Mouse (Mus musculus) kidney, postnatal 0 days (tissue): ENCODE results near the gene Slc18b1. TPM values are rescaled to one million over a fixed set of nuclear protein-coding genes. Genes with fewer than 3 reads are reported as not detected.
"Not testable (repeated sequence)": the region's sequence is repeated elsewhere in the genome, so short reads cannot be mapped to it uniquely, and the experiment has no call there.

Experiments
- ATAC-seq: fragments of 200-750 bp; cut with Nextera tagmentation; replicated peaks from 2 replicates; pipeline ENCODE4 v1.8.0; 2017; ENCODE audit warnings: low read depth, moderate number of reproducible peaks, moderate TSS enrichment, moderate library complexity; ENCODE audit not compliant: low FRiP score
- DNase-seq: peaks from one replicate; pipeline ENCODE4 v3.0.0-alpha.2; 2016; ENCODE audit warnings: low spot score
- H3K27ac ChIP-seq: fragments of 300-500 bp; sonication (generic); 2 replicates; pipeline ENCODE4 v1.5.1; 2014; ENCODE audit warnings: mild to moderate bottlenecking
- H3K27me3 ChIP-seq: fragments of 300-500 bp; sonication (generic); 2 replicates; pipeline ENCODE4 v1.6.1; 2014; ENCODE audit warnings: low read length, mixed read lengths; ENCODE audit not compliant: insufficient read depth
- H3K36me3 ChIP-seq: fragments of 300-500 bp; sonication (generic); 2 replicates; pipeline ENCODE4 v1.6.1; 2014; ENCODE audit warnings: low read length, mixed read lengths; ENCODE audit not compliant: insufficient read depth
- H3K4me1 ChIP-seq: fragments of 300-500 bp; sonication (generic); replicated peaks from 2 replicates; pipeline ENCODE4 v1.6.1; 2014; ENCODE audit warnings: antibody characterized with exemption, low read length, mixed read lengths; ENCODE audit not compliant: insufficient read depth
- H3K4me2 ChIP-seq: fragments of 300-500 bp; sonication (generic); 2 replicates; pipeline ENCODE4 v1.6.1; 2014; ENCODE audit warnings: mild to moderate bottlenecking, low read length, moderate library complexity, mixed read lengths
- H3K4me3 ChIP-seq: fragments of 300-500 bp; sonication (generic); replicated peaks from 2 replicates; pipeline ENCODE4 v1.5.1; 2014; ENCODE audit warnings: low read depth, low read length
- H3K9ac ChIP-seq: fragments of 300-500 bp; sonication (generic); 2 replicates; pipeline ENCODE4 v1.6.1; 2014; ENCODE audit warnings: low read depth, low read length
- H3K9me3 ChIP-seq: fragments of 300-500 bp; sonication (generic); replicated peaks from 2 replicates; pipeline ENCODE4 v1.6.1; 2016; ENCODE audit warnings: low read length, inconsistent platforms, mixed read lengths
- CTCF ChIP-seq: IDR thresholded peaks from 2 replicates; pipeline ENCODE4 v1.5.1; 2016; ENCODE audit warnings: antibody characterized with exemption, low read depth, mild to moderate bottlenecking, moderate library complexity
- WGBS: fragments of 180-500 bp; shearing (Covaris S2); extraction: QIAGEN DNeasy Blood & Tissue Kit; methylation state at CpG from one replicate; pipeline ENCODE4 v1.1.7; 2014; 5-methylcytosine and 5-hydroxymethylcytosine counted together
- polyA plus RNA-seq: library from polyadenylated mRNA; unstranded; fragments of >200 nt; fragmentation: Nextera tagmentation; extraction: Ambion mirVana; gene quantifications from 2 replicates; pipeline ENCODE4 v1.2.1, GENCODE M21; 2015

Slc18b1 gene
- polyA plus RNA-seq, 1 experiment from 2014 or later, result 16.0 TPM

DNA sequence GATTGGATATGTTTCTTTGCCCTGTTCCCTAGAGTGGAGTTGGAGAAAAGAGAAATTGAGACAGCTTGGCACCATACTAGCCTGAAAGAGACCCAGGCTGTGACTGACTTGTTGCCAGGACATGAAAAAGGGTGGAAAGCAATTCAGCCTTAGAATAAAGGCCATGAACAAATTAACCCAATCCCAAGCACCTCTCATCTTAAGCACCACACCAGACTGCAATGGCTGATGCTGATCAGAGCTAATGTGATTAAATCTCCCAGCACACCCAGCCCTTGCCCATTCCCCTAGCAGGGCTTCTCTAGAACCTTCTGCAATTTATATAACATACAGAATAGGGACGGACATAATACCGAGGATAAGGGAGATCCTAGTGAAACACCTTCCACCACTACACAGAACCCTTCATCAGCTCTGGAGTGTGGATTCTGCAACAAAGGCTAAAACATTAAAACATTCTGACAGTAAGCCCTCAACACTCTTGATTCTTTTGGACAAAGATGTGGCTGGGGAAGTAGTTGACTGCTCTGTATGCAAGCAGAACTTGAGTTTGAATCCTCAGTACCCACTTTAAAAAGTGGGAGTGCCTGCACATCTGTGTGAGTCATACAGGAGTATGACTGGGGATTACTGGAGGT, 13.8 kb upstream of the Slc18b1 start:
- no peak for ATAC-seq
- Histone ChIP-seq H3K36me3 (peaks cover 14% of the 10 kb centered on the region; the same call in 1 of the 2 replicates), H3K4me1 (peaks cover 9% of the 10 kb centered on the region; the same call in 1 of the 2 replicates), H3K4me3 (no peak overlapping the region), H3K9me3 (no peaks in the 10 kb centered on the region), H3K9ac (no peak overlapping the region), H3K27ac (no peak overlapping the region), H3K4me2 (no peak overlapping the region), H3K27me3 (no peaks in the 10 kb centered on the region)
- WGBS, result 43% methylated on average over 2 of the region's 2 CpGs
- no peak for DNase-seq
- TF ChIP-seq CTCF, result no peak

DNA sequence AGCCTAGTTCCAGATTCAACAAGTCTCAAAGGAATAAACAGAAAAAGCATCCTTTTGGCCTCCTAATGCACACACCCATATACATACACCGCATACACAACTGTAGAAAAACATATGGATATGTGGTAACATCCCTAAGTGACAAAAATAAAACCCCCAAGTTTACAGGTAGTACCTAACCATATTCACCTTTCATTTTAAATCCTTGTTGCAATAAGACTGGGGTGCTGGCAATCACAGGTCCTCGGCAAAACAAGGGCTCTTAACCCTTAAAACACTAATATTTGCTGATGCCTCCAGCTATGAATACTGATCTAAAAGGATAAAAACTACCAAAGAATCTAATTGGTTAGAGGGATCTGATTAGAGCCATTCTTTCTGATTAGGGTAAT, 13.3 kb upstream of the Slc18b1 start:
- TF ChIP-seq CTCF, result no peak
- H3K4me2 ChIP-seq, result no peak overlapping the region
- DNase-seq (no peak), ATAC-seq (no peak)
- no peaks in the 10 kb centered on the region for H3K9me3 ChIP-seq
- no peak overlapping the region for H3K4me3 ChIP-seq
- peaks cover 14% of the 10 kb centered on the region; the same call in 1 of the 2 replicates for H3K36me3 ChIP-seq
- no peak overlapping the region for H3K9ac ChIP-seq
- WGBS, result 26% methylated on average over 2 of the region's 2 CpGs
- H3K27me3 ChIP-seq, result no peaks in the 10 kb centered on the region
- H3K4me1 ChIP-seq, result peaks cover 11% of the 10 kb centered on the region
- H3K27ac ChIP-seq, result no peak overlapping the region

DNA sequence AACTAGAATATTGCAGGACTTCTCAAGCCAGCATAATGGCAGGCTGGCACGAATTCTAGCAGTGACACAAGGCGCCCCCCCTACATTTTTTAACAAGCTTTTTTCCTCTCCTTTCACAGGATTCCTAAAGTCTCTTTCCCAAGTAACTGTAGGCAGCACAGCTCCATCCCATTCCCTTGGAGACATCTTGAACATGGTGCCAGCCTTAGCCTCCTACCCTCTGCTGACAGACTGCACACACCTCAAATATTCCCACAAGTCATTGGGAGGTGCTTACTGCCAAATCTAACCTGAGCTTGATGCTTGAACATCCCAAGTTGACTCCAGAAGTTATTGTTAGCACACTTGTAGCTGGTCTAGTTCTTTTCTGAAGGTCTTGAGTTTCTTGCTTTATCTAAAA, 12.7 kb upstream of the Slc18b1 start:
- H3K36me3 ChIP-seq, result peaks cover 14% of the 10 kb centered on the region; the same call in 1 of the 2 replicates
- WGBS, result 54% methylated on average over 2 of the region's 2 CpGs

DNA sequence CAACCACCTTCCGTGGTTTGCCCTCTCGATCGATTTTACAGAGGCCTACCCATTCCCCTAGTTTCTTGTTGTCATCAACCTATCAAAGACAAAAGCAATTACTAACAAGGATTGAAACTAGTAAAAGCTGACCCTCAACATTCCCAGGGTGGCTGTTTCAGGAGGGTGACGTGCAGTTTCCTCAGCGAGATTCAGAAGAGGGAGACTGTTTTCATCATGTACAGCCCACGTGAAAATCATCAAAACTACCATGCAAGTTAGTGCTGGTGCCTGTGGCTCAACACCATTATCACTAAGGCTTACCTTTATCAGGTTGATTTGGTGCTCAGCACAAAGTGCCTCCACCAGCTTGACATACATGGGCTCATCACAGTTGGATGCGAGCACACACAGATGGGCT, 11.2 kb upstream of the Slc18b1 start:
- H3K9me3 ChIP-seq, ATAC-seq, H3K27me3 ChIP-seq, DNase-seq, H3K27ac ChIP-seq: not testable (repeated sequence)
- WGBS, result 45% methylated on average over 7 of the region's 7 CpGs
- Histone ChIP-seq H3K4me3 (peak overlapping the region; percentile 66), H3K4me1 (peaks cover 15% of the 10 kb centered on the region), H3K9ac (peak overlapping the region; percentile 83), H3K36me3 (peaks cover 14% of the 10 kb centered on the region; the same call in 1 of the 2 replicates), H3K4me2 (peak overlapping the region; percentile 81)

More for the DNA sequence above, 12.7 kb upstream of the Slc18b1 start:
- Histone ChIP-seq H3K27me3 (no peaks in the 10 kb centered on the region), H3K9me3 (no peaks in the 10 kb centered on the region), H3K4me2 (no peak overlapping the region), H3K4me3 (no peak overlapping the region), H3K27ac (no peak overlapping the region), H3K4me1 (peaks cover 15% of the 10 kb centered on the region), H3K9ac (no peak overlapping the region)
- TF ChIP-seq CTCF, result no peak
- ATAC-seq, result no peak
- DNase-seq, result no peak

DNA sequence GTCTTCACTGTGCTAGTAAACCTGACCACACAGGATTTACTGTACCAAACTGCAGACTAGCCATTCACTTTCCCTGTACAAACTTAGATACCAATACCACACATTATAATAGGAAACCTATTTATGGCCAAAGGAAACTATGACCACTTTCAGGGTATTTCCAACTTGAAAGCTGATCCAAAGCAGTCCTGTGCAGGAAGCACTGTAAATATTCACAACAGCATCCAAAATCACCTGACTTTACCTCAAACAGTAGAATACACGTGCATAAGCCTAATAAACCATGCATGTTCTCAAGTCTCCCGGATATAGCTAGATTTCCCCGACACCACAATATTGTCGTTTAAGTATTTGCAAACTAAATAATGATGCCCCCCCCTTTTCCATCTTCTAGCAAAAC, 10.7 kb upstream of the Slc18b1 start:
- no peak for TF ChIP-seq CTCF
- peak overlapping the region; percentile 83 for H3K9ac ChIP-seq
- ATAC-seq (no peak), DNase-seq (no peak)
- peak overlapping the region; percentile 81 for H3K4me2 ChIP-seq
- H3K27me3 ChIP-seq, result no peaks in the 10 kb centered on the region
- peak overlapping the region; percentile 66 for H3K4me3 ChIP-seq
- under 1% methylated on average over 4 of the region's 4 CpGs for WGBS
- H3K9me3 ChIP-seq, result no peaks in the 10 kb centered on the region
- peaks cover 15% of the 10 kb centered on the region for H3K4me1 ChIP-seq
- H3K27ac ChIP-seq, result no peak overlapping the region
- H3K36me3 ChIP-seq, result peaks cover 14% of the 10 kb centered on the region; the same call in 1 of the 2 replicates

DNA sequence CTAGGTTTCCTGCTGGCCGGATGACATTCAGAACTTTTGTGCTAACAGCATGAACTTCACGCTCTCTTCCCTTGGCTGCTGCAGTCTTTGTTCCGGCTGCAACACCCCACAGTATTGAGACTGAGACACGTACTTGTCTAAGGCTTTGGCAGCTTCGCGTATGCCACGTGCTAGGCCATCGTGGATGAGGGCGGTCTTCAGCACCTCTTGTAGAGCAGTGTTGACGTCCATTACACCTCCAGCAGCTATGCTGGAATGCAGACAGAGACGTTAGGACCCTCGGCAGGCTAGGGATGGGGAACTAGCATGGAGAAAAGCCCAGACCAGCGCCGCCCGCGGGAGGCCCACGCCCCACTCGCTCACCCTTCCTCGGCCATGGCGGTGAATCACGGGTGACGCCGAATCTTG, 10.2 kb upstream of the Slc18b1 start:
- not testable (repeated sequence) for H3K9me3 ChIP-seq, H3K27me3 ChIP-seq, DNase-seq
- peak overlapping the region; percentile 81 for H3K4me2 ChIP-seq
- H3K27ac ChIP-seq, result peak overlapping the region; percentile 62
- H3K9ac ChIP-seq, result peak overlapping the region; percentile 83
- WGBS, result under 1% methylated on average over 23 of the region's 23 CpGs
- peaks cover 15% of the 10 kb centered on the region for H3K4me1 ChIP-seq
- peak overlapping the region; percentile 66 for H3K4me3 ChIP-seq
- peak; percentile 18 for ATAC-seq
- peaks cover 14% of the 10 kb centered on the region; the same call in 1 of the 2 replicates for H3K36me3 ChIP-seq
